Mouse (Mus musculus) spleen, adult 2 months (tissue): ENCODE measurements around the gene Bmpr1b.

Source experiments
- CTCF ChIP-seq: fragments of 200-500 bp; IDR thresholded peaks from 2 replicates; pipeline ENCODE4 v1.5.1; 2011; ENCODE audit warnings: mild to moderate bottlenecking, inconsistent platforms; ENCODE audit not compliant: insufficient read depth, insufficient read length, insufficient replicate concordance; ENCODE audit errors: extremely low read depth
- POLR2A ChIP-seq: fragments of 200-500 bp; IDR thresholded peaks from 2 replicates; pipeline ENCODE4 v1.6.1; 2011; ENCODE audit warnings: low read depth, low read length, inconsistent platforms

GRCm38 (mm10) chr3:142126379-142126778, 42.8 kb downstream of the Bmpr1b start:
- TF ChIP-seq POLR2A (no peak), CTCF (no peak)
